Mouse (Mus musculus) cerebellum, postnatal 10 days (tissue): Measurements from ENCODE around the gene Nup188.

ENCODE experiments used
- DNase-seq, 2 experiments: peaks; one replicate each; pipeline ENCODE4 v3.0.0; 2021; ENCODE audit warnings: mixed read lengths in 2 of 2

Gene Nup188

DNA sequence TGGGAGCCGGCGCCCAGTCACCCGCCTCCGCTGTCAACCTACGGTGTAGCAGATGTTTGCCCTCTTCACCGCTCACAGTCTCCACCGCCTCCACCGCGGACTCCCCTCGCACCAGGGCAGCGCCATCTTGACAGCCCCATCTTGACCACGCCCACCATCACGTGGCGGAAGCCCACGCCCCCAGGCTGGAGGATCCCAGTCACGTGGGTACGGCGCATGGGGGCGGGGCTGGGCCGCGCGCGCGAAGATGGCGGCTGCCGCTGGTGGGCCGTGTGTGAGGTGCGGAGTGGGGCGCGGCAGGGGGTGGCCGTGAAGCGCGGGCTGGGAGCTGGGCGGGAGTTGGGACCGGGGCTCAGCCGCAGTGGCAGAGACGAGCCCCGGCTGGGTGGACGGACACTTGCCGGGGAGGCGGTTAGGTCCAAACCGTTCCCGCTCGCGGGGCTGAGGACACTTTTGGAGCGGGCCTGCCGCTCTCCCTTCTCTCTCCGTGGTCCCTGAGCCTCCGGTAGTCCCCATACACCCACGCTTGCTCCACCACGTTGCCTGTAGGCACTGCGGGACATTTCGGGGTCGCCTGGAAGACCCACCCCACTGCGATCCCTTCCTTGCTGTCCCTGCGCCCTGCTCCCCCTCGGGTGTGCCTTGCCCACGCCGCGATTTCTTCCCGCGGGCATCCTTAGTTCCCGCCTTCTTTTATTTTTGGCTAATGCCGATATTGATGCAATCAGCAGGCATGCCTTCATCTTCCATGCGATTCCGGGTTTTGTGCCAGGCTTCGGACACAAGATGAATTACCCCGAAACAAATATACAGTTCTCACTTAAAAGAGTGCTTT lies at the start of gene Nup188, which contains the start of gene Dolk:
Nup188 (plus strand) TSS at position 206 of the 835 bp plus-strand sequence.
Dolk (minus strand) TSS at position 143 of the 835 bp plus-strand sequence.
- peak; percentile 100 for DNase-seq

DNA sequence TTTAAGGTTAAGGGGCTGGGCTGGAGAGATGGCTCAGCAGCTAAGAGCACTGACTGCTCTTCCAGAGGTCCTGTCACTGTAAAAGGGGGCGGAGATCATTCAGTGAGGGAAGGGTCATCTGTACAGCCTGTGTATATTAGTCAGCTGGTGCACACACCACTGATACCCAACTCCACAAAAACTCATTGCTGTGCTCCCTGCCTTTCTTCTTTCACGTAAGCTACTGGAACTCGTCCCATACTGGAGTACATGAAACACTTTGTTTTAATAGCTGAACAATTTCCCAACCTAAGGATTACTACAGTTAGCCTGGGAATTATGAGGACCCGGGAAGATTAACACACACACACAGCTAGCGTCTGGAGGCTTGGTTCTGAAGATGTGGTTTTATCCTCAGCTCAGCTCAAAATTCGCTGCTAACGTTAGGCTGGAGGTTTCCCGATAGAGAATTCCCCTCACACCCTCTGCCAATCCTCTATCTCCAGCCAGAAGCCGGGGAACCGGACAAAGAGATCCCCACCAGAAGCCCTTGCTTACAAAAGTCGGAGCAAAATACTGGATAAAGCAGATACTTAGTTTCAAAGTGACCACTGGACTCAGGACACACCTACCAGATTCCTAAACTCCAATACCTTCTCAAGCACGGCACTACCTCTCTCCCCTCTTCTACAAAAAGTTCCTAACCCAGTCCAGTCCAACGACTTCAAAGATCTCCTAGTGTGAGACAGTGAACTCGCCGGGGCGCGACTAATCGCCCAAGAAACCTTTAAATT lies 49.6 kb upstream of the Nup188 start:
- DNase-seq, result no peak

DNA sequence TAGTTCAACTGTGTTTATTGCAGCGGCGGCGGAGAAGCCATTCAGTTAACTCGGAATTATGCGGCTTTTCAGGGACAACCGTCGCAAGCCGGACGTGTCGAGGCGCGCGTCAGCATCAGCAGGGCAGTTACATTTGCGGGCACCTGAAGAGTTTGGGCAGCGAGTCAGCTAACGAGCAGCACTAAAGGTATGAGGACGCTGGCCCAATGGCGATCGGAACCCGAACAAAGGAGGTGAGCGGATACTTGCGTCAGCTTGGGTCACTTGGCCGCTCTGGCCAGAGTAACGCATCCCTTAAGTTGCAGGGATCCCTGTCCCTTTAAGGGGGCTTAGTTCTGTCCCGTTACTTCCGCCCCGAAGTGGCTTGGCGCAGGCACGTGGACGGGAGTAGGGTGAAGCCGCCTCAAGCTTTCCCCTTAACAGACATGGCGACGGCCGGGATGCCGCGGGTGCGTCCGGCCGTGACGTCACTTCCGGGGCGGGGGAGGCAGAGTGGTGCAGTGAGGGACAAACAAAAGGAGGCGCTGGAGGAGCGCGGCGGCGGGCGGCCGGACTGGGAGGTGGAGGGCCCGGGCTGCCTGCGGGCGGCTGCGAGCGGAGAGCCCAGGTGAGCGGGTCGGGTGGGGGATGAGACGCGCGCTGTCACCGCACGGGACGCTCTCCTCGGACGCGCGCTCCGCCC lies 48.9 kb upstream of the Nup188 start, which contains the start of gene Lrrc8a:
Lrrc8a (plus strand) TSS at position 517 of the 682 bp plus-strand sequence.
- DNase-seq, result peak; percentile 100

DNA sequence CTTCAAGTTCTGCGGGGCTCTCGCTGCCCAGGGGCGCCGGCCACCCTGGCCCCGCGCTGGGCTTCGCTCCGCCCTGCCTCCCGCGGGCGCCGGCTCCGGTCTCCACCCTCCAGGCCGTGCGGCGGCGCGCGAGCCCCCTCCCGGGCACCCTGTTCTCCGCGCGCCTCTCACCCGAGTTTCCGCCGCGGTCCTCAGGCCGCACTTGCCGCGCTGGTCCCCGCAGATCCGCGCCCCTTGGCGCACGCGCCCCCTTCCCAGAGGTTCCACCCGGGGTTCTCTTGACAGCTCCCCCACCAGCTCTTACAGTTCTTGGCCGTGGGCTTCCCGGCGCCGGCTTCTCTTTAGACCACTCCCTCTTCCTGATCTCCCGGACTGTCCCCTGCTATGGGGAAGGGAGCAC lies 48.3 kb upstream of the Nup188 start:
- DNase-seq, result peak in 1 of 2 experiments; percentile 77

DNA sequence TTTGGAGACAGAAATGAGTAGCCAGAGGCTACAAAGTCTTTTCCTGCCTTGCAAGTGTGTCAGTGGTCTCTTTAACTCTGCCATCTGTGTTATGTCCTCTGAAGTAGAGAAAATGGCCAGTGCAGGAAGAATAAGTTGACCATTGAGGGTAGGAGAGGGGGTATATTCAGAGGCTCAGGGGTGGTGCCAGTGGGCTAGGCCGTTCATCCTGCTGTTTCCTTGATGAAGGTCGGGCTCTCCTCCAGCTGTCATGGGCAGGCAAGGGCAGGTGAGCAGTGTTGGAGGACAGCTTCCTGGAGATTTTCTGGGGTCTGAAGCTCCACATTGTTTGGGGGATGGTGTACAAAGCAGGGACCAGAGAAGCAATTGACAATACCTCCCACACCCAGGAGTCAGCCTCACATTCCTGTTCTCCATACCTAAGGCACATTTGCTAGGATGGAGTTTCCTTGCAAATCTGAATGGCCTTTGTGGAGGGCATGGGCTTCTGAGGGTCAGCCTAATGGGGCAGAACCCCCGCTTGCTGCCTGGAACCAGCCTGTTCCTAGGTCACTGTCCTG lies 47.2 kb upstream of the Nup188 start:
- no peak for DNase-seq

DNA sequence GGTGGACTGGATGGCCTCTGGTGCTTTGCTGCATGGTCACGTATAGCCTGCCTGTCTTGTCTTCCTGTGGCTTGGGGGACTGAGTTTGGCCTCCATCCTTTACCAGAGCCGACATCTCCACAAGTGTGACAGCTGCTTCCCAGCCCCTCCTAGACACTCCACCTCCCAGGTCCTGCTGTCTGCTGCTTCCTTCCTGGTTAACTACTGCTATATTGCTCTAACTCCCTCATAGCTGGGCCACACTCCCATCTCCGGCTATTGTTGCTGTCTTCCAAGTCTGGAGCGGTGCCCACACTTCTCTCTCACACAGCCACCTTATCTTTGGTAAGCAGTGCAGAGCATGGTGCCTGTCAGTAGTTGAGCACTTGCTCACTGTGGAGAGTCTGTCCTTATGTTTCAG lies 46.4 kb upstream of the Nup188 start:
- DNase-seq, result no peak

DNA sequence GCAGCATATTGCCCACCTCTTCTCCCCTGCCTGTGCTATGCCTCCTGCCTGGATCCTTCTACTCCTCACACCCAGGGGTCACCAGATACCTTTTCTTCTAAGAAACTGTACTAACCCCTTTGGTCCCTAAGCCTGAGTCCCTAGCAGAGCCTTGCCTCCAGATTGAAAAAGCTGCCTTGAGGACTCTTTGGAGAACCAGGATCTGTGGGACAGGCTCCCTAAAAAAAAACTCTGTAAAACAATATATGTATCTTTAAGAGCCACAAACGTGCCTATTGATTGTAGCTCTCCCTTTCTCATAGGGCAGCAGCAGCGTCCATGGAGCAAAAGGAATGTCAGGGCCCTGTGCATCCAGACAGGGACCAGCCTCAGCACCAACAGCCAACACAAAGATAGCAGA lies 45.9 kb upstream of the Nup188 start, which contains the start of gene Gm28035:
Gm28035 (plus strand) TSS at position 301 of the 400 bp plus-strand sequence.
- no peak for DNase-seq

DNA sequence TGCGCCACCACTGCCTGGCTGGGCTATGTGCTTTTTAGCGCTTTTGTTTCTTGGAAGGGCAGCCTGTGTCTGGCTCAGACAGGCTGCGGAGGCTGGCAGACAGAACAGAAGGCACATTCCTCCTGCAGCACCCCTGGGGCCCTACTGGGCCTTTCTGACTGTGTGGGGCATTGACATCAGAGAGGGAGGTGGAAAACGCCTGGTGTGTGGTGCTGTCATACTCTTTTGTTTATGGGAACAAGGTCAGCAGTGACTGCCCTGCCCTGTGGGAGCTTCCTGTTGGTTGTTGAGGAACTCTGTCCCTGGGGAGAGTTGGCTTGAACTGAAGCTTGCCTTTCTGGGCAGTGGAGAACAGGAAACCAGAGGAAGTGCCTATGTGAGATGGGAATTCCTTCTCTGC lies 43.7 kb upstream of the Nup188 start:
- peak; percentile 52 to 65 for DNase-seq

DNA sequence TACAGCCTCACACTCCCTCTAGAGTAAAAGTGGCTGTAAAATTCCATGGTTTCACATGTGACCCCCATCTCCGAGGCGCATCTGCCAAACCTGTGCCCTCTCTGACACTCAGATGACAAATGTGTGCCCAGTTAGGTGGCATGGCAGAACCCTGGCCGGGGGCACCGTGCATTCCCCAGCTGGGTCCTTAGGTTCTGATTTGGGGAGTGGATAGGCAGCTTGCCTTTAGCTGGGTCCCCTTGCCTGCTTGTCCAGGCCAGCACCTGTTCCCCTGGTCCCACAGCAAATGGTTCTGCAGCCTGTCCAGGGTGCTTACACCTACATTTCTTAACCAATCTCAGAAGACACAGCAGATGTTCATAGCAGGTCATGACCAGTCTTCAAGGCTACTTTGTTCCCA lies 42.8 kb upstream of the Nup188 start:
- no peak for DNase-seq

DNA sequence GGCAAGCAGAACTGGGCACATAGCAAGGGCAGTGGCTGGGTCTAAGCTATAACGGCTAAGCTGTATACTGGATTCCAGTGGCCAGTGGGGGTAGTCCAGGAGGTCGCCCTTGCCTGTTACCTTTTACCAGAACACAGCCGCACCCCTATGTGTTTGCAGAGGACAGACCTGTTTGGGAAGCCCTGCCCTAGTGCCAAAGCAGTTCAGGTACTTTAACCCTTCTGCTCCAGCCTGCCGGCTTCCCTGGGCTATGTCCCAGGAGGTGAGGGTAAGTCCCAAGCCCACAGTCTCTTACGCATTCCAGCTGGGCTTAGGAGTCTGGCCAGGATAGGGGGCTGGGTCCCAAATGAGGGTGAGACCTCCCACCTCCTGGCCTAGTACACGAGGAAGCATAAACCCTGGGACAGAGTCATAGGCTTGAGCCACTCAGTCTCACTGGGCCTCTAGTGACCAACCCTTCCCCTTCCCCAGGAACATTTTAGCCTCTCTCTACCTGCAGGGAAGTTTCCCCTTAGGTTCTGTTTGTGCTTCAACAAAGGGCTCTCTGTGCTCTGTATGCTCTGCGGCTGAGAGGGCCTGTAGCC lies 41.5 kb upstream of the Nup188 start:
- no peak for DNase-seq

DNA sequence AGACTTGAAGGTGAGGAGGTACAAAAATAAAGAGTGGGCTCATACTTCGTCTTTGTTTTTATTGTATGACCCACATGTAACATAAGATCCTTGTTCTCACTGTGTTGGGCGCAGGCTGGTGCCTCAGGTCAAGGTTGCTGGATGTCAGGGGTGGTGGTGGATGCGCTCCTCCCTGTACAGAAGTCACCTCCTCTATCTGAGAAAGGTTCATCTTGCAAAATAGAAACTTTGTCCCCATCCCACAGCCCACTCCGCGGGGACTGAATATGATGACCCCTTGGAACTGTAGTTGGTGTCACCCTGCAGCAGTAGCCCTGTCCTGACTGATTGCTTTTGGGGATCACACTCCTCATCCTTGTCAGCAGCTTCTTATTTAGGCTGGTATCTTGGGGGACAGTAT lies 39.2 kb upstream of the Nup188 start:
- DNase-seq, result no peak

DNA sequence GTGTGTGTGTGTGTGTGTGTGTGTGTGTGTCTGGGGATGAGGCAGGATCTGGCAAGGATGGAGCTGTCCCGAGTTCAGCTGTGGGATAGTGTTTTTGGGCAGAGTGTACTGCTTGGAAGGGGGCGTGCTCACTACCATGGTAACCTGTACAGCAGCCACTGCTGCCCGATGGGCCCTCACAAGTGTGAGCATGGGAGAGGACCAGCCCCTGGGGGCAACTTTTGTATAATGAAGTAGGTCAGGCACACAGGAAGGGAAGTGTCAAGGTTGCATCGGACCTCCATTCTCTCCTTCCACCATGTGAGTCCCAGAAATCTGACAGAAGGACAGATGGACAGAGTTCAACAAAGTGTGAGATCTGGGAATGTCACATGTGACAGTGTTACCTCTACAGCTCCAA lies 38.5 kb upstream of the Nup188 start:
- no peak for DNase-seq

DNA sequence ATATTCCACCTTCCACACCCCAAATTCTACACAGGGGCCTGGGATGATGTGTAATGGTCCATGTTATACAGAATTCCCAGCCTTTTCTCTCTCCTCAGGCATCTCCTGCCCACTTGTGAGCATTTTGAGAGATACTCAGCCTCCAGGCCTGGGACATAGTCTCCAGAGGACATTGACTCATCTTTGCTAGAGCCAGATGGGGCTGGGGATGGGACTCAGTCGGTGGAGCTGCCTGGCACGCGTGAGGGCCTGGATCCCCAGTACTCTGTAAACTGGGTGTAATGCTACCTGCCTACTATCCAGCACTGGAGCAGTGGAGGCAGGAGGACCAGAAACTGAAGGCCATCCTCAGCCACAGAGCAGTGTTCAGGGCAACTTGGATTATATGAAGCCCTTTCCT lies 37.0 kb upstream of the Nup188 start:
- DNase-seq, result no peak

DNA sequence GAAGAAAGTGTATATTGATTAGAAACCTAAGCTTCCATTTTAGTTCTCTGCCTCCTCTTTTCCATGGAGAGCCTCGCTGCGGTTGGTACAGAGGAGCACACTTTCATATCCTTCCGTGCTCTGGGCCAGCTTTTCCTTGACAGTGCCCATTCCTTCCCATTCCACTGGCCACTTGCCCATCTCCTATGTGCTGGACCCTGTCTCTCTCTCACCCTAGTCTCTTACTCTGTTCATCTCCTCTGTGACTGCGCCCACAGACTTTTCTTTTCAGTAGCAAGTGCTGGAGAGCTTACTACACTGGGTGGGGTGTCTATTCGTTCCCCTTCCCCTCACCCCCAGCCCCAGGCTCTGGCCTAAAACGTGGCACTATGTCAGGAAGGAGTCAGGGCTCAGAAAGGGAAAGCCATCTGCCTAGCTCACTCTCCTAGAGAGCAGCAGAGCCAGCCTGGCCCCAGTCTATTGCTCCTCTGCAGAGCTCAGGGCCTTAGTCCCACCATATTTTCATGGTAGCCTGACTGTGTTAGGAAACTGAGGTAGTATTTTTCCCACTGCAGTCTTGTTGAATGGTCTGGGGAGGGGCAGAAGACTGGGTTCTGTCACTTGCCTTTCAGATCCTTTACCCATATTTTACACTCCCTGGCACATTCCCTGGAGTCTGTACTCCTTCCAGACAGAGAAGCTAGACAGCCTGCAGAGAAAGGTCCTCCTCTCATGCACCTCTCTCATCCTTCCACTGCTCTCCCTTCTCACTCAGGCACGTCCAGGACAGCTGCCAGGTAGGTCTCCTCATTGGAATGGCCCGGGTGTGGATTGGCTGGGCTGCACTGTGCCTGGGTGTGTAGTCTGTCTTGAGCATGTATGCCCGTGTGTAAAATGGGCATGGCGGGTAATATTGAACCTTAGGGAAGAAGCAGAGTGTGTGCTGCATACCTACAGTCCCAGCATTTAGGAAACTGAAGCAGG lies 35.8 kb upstream of the Nup188 start:
- peak; percentile 72 to 73 for DNase-seq

DNA sequence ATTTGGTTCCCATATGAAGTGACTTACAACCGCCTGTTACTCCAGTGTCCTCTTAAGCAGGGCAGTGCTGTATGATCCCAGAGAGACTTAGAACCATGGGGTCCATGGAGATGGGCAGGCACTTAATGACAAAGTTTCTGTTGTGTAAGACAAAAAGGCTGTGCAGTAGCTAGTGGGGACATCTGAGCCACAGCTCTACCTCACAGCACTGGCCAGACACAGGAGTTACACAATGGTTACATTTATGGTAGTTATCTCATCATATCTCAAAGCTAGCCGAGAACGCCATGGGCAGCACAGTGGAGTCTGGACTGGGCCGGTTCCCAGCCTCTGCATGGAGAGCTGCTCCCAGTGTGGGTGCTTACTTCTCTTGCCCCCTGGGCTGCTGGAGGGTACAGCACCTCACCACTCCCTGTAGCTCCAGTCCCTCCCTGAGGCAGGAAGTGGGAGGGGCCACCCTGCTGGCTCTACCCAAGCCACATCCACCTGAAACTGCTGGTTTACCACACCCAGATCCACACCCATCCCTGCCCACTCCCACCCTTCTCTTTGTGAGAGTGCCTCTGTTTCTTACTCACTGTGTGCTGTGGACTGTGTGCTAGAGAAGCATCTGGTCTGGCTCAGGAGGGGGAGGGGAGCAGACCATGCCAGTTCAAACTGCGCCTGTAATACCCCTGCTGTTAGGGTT lies 34.6 kb upstream of the Nup188 start:
- peak; percentile 57 to 67 for DNase-seq

DNA sequence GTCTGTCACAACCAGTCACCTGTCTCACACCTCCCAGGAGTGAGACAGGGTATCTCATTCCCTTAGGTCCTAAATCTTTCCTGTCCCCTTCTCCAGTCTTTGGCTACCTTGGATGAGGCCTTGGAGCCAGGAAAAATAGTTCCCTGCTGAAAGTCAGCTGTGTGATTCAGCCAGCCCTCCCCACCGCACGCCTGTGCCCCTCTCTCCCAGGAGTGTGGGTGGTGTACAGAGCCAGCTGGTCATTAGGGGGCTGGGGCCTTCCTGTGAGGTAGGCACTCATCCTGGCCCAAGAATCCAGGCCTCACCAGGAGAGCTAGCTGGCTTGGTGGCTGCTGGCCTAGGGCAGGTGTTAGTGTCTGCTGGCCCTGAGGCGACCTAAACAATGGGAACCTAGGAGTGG lies 33.7 kb upstream of the Nup188 start:
- peak in 1 of 2 experiments; percentile 39 for DNase-seq

DNA sequence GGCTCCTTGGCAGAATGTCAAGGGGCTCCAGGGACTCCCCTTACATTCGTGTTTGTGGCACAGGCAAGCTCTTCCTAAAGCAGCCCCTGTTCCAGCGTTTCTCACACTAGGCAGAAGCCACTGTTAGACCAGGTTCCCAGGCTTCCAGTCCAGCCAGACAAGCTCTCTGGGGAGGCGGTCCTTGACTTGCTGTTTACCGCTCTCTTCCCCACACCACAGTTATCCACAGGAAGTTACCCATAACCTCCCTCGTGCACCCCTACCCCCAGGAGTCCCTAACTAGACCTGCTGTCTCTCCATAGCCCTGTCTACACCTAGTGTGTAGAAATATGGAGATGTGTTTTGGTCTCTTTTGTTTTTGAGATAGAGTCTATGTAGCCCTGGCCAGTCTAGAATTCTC lies 32.4 kb upstream of the Nup188 start:
- no peak for DNase-seq

DNA sequence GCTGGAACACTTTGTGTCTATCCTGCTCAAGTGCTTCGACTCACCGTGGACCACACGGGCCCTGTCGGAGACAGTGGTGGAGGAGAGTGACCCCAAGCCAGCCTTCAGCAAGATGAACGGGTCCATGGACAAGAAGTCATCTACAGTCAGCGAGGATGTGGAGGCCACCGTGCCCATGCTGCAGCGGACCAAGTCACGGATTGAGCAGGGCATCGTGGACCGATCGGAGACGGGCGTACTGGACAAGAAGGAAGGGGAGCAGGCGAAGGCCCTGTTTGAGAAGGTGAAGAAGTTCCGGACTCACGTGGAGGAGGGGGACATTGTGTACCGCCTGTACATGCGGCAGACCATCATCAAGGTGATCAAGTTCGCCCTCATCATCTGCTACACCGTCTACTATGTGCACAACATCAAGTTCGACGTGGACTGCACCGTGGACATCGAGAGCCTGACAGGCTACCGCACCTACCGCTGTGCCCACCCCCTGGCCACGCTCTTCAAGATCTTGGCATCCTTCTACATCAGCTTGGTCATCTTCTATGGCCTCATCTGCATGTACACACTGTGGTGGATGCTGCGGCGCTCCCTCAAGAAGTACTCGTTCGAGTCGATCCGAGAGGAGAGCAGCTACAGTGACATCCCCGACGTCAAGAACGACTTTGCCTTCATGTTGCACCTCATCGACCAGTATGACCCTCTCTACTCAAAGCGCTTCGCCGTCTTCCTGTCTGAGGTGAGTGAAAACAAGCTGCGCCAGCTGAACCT lies 30.4 kb upstream of the Nup188 start:
- no peak for DNase-seq

DNA sequence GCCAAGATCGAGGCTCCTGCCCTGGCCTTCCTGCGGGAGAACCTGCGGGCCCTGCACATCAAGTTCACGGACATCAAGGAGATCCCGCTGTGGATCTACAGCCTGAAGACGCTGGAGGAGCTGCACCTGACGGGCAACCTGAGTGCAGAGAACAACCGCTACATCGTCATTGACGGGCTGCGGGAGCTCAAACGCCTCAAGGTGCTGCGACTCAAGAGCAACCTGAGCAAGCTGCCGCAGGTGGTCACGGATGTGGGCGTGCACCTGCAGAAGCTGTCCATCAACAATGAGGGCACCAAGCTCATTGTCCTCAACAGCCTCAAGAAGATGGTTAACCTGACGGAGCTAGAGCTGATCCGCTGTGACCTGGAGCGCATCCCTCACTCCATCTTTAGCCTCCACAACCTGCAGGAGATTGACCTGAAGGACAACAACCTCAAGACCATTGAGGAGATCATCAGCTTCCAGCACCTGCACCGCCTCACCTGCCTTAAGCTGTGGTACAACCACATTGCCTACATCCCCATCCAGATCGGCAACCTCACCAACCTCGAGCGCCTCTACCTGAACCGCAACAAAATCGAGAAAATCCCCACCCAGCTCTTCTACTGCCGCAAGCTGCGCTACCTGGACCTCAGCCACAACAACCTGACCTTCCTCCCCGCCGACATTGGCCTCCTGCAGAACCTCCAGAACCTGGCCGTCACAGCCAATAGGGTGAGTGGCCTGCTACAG lies 29.4 kb upstream of the Nup188 start:
- no peak for DNase-seq
